Mouse (Mus musculus) MEL-GATA-1-ER (cell line): ENCODE measurements at regions not wholly inside any gene's neighbourhood (a gene's known extent, or its start where the extent isn't known, plus 50 kb on each side); places are given as distances from the start of the nearest gene placed in this dataset.

Experiments
- DNase-seq: peaks from one replicate; pipeline ENCODE4 v3.0.0-alpha.2; 2012; ENCODE audit warnings: low read depth; ENCODE audit errors: extremely low read depth

DNA sequence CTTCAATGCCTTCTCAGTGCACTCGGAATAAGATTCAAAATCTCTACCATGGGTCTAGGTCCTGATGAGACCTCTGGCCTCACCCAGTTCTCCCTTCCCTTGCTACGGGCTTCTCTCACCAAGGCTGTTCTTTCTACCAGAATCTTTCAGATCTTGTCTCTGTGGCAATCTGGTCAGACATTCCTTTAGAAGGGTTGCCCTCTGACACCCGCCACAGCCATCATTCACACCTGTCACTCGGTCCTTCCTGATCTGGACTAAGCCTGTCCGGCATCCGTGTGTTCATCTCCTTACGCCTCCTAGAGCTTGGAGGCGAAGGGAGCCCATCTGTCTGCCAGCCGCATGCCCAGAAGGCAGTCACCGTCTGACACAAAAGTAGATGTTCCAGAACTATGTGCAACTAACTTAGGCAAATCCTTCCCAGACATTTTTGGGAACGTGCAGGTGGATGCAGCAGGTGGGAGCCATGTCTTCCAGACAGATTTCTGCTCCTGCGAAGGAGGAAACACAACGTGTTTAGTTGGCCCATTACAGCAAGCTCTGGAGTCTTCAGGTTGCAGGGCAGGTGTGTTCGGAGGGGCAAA is 77.7 kb downstream of the Fam76b start:
- no peak for DNase-seq

DNA sequence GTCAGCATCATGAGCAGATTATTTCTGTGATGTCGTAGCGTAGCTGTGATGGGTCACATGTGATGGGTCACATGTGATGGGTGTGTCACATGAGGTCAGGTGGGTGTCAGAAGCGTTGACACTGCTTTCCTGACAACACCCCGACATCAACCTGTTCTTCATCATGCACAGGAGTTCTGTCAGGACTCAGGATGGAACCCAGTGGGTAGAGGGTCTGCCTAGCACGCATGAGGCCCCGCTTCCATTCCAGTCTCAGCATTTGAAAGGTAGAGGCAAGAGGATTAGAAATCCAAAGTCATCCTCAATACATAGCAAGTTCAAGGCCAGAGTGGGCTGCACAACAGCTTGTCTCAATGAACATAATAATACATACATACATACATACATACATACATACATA is 79.2 kb downstream of the Fam76b start:
- no peak for DNase-seq

DNA sequence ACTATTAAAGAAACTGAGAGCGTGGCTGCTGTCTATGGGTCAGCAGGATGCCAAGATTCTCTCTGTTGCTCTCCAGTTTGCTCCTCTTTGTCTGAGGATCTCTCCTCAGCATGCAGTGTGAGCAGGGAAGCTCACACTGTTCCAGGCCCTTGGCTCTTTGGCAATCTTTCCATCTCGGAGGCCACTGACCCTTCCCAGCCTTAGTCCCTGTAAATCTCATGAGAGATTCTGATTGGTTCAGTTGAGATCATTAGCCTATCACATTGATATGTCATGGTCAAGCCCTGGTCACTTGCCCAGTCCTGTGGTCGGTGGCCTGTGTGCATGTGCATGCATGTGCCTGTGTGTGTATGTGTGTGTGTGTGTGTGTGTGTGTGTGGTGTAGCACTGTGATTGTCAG is 82.1 kb downstream of the Fam76b start:
- DNase-seq: no peak

DNA sequence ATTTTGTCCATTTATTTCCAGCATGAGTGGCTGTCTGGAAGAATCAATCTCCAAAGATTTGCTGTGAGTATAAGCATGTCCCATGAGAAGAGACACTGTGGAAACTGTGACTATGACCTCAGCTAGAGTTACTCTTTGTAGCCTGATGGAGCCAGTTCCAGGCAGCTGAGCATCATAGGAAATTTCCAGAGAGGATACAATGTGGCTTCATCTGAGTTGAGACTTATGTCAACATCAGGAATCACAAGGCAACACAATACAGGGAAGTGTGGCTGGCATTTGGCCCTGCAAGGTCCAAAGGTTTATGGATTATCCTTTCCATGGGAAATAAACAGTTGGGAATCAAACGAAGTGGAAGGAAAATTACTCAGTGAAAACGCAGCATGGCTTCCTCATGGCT is 82.6 kb downstream of the Fam76b start:
- DNase-seq: no peak

DNA sequence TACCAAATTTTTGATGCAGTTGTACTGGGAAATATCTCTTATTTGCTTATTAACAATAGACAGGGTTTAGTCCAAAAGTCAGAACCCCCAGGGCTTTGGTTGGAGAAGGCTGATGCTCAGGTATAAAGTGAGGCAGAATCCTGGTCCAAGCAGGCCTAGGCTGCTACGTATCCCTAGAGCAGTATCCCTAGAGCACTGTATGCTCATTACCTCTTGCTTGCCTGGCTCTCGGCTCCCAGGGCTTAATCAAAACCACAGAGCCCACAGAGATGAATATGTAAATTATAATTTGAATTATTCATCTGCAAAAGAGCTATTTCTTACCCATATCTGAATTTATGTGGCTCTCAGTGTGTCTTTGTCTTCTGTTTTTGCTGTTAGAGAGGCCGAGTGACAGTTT is 85.9 kb downstream of the Fam76b start:
- DNase-seq: no peak

DNA sequence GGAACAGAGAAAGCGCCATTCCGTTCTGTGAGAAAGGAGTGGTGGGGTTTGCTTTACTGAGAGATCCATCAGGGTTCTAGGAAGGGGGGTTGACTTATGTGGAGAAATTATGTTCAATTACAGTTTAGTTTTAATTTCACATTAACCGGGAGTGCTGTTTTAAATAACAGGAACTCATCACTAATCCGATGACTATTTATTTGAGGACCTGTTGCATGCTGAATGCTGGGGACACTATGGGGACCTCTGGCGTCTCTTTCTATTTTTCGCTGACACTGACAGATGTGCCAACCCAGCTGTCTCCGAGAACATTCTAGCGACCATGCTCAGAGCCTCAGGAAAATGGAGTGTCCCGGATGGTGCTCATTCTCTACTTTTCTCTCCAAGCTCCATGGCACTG is 86.6 kb downstream of the Fam76b start:
- no peak for DNase-seq

DNA sequence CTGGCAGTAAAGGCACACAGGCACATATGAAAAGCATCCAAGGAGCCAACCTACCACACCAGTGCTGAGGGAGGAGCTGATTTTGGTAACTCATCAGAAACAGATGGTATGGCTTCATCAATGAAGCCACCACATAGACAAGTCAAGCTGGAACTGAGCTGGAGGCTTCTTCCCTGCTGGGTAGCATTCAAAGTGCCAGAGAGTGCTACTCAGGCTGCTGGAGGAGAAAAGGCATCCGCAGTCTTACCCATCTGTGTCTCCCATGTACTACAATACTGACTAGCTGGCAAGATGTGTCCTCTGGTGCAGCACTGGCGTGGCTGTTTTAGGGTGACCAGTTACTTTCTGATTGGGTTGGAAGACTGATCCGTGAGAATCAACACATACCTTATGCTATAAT is 87.3 kb downstream of the Fam76b start:
- no peak for DNase-seq

DNA sequence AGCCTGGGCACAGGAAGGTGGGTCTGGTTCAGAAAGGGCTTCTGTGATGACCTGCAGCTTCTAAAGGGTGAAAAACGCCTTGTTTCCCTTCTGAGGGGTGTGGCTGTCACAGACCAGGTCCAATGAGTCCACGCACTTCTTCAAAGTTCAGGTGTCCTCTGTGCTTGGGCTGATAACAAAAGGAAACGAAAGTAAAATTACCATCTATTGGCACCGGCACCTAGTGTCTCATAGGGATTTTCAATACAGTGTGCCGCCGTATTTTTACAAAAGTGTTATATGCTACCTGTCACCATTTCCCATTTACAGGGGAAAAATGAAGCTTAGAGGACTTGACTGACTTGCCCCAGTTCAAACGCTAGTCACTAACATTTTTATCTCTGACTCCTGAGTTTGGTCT is 89.3 kb downstream of the Fam76b start:
- DNase-seq: no peak

DNA sequence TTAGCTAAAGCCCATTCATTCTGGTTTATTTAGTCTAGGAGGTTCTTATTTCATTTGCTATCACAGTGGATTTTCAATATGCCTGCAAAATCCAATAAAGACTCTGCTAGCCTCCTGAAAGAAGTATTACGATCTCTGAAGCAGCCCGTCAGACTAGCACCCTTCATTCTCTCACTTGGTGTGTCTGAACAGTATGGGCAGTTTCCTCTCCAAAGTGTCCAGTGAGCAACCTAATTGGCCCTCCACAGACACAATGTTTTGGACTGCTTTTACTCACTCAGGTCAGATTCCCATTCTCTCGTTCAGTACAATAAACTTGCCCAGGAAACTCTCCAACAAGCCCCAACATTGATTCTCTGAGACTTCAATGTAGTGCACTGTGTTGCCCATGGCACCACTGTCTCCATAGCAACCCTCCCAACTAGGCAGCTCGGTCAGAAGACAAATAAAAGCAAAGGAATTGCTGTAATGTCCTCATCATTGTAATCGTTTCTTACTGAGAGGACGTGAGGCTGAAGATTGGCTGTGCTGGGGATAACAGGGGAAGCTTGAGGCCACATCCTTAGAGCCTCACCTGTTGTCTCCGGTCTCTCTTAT is 91.2 kb downstream of the Fam76b start:
- no peak for DNase-seq

DNA sequence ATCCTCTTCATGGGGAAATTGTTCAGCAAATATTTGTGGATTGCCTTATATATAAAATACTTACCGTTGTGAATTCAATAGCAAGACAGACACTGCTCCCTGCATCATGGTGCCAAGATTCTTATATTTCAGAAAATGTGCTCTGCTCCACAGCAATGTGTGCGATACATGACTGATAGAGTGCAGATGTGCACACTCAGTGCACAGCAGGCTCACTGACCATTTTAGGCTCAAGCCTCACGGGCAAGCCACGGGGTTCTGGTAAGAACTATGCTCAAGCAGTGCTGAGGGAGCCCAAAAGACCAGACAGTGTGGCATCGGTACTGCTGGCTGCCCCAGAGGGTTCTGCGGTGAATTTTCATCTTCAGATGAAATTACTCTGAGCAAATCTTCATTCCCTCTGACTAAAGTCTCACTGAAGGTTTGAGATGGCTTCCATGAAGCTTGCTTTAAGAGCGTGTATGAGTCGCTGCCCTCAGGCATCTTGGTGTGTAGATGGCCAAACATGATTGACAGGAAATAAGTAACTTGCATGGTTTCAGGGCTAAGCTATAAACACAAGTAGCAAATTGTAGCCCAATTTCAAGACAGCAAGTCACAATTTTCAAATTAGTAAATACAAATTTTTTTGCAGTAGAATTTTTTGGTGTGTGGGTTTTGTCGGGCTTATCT is 92.4 kb downstream of the Fam76b start:
- no peak for DNase-seq

DNA sequence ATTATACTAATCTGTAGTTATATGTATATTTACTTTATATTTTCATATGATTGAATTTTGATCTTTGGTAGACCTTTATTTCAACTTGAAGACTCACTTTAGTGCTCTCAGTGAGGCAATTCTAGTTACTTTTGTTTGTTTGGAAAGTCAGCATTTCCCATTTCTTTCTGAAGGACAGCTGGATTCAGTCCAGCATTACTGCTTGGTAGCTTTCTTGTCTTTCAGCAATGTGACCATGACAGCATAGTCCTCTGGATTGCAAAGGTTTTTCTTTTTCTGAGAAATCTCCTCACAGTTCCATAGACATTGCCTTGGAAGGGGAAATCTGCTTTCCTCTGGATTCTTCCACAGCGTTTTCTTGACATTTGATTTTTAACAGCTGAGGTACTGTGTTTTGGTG is 93.1 kb downstream of the Fam76b start:
- no peak for DNase-seq

DNA sequence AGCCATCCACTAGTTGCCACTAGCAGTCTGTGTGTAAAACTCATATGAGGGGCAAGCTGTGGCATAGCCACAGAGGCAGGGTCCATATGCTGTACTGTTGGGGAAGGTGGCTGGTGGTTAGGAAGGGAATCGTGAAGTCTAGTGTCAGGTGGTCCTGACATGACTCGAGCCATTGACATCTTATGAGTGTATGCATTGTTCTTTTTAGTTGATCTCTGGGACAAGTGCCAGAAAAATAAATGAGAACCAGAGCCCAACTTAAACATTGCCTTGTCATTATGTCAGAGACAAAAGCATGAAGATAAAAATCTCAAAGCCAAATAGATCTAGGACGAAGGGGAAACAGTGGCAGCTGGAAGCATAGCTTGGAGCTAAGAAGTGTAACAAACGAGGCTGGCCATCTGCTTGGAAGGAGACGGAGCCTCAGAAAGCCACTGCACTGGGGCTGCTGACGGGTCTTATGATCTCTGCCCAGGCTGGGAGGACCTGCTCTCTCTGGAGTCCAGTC is 104.5 kb downstream of the Fam76b start:
- no peak for DNase-seq

DNA sequence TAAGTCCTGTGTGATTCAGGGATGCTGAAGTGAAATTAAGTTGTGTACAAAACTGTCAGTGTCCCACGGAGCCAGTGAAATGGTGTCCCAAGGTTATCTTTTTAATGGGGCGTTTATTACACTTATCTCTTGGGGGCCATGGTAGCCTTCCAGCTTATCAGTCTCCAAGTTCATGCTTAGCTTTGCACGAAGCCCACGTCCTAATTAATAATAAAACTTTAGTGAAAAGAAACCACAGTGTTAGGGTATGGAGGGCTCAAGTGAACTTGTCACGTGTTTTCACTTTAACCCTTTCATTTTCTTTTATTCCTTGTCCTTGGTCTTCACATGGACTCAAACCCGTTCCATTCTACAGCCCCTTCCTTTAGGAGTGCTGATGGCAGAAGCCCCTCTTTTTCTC is 105.9 kb downstream of the Fam76b start:
- DNase-seq: no peak

DNA sequence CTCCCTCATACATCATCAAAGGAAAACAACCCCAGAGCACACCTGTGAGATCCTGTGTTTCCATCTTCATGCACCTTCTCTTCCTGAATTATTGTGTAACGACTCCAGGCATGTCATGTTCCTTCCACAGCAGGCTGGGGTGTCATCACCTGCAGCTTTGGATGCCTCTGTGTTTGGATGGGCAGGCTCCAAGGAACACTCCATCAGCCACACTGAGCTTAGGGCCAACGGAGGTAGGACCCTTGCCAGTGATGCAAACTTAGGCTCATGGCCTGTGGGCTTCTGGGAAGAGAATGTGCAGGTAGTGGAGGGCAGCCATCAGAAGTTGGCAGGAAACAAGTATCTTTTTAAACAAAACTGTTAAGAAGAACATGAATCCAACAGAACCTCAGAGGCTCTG is 109.8 kb downstream of the Fam76b start:
- DNase-seq: no peak

DNA sequence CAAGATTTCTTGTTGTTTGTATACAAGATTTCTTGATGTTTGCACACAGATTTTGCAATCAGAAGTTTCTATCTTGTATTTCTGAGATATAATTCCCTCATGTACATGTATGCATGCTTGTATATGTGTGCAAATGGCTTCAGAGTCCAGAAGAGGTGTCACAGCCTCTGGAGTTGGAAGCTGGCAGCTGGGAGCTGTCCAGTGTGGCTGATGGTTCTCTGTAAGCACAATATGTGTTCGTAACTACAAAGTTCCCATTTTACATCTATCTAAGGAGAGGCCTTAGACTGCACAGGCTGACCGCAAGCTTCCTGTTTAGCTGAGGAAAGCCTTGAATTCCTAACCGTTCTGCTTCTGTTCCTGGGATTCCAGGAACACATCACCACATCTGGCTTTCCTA is 119.0 kb downstream of the Fam76b start:
- no peak for DNase-seq

DNA sequence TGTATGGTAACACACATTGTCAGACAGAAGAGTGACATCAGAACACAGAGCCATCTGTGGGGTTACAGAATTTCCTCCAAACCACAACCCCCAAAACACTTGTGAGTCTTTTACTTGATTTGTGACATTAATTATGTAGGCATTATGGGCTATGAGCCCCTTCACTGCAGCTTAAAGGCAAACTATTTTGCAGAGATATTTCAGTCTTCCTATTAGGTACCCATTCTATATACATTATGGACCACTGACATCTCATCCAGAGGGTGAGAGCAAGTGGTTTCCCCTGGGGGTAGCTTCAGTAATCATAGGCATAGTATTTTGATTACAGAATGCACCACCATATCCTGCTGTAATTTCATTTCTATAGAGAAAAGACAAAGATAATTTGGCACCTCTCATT is 124.6 kb downstream of the Fam76b start:
- DNase-seq: no peak

DNA sequence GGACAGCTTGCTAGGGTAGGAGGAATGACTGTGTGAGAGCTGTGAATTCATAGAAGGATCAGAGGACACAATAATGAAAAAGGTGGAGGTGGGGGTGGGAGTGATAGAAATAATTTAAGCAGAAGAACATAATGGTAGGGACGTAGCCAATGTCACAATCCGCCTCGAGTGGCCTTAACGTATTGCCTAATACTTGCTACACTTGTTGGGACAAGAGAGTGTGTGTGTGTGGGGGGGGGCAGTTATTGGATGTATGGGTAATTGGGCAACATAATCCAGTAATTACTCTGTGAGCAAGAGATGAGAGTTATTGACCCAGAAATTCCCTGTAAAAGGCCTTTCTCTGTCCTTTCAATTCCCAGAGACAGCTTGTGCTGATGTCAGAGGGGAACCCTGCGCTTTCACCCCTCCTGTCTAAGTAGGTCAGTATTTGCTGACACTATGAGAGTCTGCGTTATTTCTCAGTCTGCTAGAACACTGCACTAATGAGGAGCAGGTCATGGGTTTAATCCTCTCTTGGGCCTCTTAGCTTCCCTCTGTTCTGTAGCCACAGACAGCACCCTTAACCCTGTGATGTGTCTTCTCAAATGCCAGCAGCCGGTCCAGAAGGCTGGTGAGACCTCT is 135.7 kb downstream of the Fam76b start:
- no peak for DNase-seq

DNA sequence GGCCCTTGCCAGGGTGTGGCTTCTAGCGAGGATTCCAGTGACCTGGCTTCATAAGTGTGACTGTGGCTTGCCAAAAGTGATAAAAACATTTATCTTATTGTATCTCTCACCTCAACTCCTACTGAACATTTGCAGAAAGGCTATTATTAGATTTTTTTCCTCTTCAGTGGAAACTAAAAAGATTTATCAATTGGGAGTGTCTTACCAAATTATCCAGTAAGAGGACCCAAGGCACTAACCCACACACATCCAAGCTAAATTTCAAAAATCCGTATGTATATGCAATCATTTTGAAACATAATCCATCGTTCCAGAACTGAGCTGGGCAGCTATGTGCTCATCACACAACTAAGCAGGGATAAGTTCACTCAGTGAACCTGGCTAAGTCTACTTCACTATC is 136.3 kb downstream of the Fam76b start:
- no peak for DNase-seq

DNA sequence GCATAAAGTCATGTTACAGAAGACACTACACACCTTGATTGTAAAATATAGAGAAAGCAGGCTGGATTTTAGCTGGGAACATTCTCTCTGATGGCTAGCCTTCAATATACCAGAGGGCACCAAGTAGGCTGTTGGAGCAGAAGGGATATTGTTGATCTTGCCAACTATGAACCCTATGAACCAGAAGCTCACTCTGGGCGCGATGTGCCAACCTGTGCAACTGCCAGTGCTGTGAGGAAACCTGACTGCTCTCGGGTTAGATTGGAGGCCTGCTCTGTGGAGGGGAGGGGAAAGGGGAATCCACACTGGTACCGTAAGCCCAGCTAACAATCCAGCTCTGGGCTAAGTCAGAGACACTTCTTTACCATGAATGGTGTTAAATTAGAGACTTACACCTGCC is 136.7 kb downstream of the Fam76b start:
- no peak for DNase-seq

DNA sequence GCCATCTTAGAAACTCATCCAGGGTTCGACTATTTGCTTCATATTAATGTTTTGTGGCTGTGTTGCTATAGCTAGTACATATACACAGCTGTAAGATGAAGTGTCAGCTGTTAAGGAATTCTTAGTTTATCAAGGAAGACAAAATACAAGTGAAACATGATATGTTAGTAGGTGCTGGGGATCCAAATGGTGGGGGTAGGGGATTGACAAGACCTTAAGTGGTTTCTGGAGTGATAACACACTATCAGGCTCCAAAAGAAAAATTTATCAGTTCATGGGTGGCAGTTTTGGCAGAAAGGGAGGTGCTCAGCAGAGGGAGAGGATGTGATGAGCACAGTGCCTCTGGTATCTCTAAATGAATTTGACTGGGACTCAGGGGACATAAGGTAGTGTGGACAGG is 138.7 kb downstream of the Fam76b start:
- DNase-seq: no peak

DNA sequence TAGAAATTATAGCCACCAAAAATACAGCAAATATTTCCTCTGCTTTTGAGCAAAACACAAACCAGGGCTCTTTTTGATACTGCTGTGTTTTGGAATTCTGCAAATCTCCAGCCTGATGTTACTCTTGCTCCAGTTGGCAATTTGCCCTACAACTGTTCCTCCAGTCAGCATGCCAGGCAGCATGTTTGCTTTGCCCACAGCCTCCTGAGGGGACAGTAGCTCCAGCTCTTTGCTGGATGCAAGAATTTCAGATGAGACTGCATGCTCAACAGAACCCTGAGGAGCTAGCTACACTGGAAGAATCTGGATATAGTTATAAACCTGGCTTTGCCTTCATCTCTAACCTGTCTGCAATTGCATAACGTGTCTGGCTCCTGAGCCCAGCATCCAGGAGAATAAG is 141.7 kb downstream of the Fam76b start:
- no peak for DNase-seq

DNA sequence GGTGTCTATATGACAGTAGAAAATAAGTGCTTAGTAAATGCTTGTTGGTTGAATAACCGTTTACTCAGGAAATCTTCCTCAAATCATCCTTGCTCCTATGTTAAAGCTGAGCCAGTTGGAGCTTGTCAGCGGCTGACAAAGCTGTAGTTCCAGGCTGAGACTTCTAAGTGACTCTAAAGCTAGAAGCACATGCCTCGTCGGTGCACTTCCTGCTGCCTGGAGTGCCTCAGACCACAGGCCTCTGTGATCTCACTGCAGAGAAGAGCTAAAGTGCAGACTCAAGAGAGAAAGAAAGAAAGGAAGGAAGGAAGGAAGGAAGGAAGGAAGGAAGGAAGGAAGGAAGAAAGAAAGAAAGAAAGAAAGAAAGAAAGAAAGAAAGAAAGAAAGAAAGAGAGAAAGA is 146.1 kb downstream of the Fam76b start:
- DNase-seq: no peak

DNA sequence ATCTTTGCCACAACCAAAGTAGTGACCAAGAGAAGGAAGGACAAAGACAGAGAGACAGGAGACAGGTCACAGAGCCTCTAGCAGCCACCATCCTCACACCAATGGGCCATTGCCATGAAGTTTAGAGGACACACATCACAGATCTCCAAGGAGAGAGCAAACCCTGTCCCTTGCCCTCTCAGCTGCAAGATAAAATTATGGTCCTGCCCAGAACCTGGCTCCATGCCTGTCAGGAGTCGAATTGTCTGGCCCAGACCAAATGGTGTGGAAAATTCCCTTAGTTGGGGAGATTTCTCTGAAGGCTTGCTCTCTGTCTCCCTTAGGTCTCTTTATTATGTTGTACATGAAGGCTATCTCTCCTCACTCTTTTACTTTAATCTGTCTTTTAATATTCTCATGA is 147.4 kb downstream of the Fam76b start:
- no peak for DNase-seq
